Mouse (Mus musculus) thymus, postnatal 10 days (tissue): Measurements from ENCODE around the gene Fam181a.

Experiments
- DNase-seq, 2 experiments: peaks; one replicate each; pipeline ENCODE4 v3.0.0; 2021; ENCODE audit warnings: low spot score in 2 of 2

The Fam181a gene

DNA sequence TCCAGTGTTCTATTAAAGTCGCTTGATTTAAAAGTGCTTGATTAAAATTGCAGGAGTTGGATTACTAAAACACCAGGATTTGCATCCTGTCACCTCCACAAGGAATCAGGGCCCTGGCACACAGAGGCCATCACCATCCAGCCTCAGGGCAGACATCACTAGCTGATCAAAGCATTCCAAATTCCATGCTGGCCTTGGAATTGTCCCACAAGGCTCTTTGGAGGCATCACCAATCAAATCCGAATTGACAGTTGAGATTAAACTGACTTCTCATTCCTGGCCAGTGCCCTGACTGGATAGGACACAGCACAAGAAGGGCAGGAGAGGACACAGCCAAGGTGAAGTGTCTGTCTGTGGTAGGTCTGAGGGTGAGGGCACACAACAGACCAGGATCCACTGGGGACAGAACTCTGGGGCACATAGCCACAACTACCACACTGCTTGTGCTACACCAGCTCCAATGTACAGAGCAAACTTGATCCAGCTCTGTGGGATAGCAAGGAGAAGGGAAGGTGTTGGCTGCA is at the start of gene Fam181a:
Gene Fam181a, plus strand, starts transcription at position 232 of the 524 bp plus-strand sequence.
- DNase-seq, result no peak

- peak in 1 of 2 experiments; percentile 22 for DNase-seq
Observed at GRCm38 (mm10) chr12:103262017-103262865, 48.5 kb upstream of the Fam181a start.

DNA sequence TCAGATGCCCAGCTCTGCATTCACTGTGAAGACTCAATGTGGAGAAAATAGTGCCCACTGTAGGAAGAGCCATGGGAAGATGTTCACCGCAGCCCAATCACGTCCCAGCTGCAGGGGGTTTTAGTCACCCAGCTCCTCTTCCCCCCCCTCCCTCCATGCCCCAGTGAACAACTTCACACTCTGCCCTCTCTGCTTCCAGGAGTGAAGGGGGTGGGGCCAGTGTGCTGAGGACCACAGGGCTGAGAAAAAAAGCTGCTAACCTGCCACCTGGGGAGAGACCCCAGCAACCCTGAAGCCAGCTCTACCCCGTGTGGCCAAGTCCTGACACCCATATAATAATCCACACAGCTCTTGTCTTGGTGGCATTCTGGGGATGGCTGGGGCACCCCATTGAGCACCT is 44.2 kb upstream of the Fam181a start:
- no peak for DNase-seq

- no peak for DNase-seq
Observed at GRCm38 (mm10) chr12:103272176-103272575, 38.6 kb upstream of the Fam181a start.

DNA sequence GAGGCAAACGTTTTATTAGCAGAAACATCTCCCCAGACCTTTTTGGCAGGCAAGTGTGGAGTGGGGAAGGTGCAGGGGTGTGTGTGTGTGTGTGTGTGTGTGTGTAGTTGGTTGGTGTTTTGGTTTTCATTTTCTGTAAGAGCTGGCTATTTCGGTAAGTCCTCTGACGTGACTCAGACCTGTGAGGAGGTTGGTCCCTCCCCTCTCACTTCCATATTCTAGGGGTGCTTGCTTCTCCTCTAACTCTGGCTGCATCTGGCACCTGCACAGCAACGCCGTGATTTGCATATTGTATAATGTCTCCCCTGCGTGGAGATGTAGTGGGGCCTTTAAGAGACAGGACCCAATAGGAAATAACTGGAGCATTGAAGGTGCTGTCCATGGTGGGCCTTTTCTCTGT is 37.7 kb upstream of the Fam181a start:
- no peak for DNase-seq

DNA sequence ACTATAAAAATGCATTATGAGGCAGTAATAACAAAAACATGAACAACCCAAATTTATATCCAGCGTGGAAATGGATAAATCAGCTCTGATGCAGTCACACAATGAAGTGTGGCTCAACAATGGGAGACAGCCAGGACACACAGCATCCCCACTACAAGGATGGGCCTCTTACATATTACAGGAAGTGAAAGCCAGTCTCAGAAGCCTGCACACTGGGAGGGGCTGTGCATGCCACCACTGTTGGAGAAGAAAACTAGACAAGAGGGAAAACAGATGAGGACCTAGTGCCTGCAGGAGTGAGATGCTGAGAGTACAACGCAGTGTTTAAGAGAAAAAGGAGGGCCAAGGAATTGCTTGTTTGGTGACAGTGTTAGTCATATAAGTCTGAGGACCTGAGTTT is 37.0 kb upstream of the Fam181a start:
- DNase-seq, result no peak

GRCm38 (mm10) chr12:103276422-103276821 is 34.4 kb upstream of the Fam181a start:
- no peak for DNase-seq

GRCm38 (mm10) chr12:103281491-103281890 is 29.3 kb upstream of the Fam181a start:
- no peak for DNase-seq

DNA sequence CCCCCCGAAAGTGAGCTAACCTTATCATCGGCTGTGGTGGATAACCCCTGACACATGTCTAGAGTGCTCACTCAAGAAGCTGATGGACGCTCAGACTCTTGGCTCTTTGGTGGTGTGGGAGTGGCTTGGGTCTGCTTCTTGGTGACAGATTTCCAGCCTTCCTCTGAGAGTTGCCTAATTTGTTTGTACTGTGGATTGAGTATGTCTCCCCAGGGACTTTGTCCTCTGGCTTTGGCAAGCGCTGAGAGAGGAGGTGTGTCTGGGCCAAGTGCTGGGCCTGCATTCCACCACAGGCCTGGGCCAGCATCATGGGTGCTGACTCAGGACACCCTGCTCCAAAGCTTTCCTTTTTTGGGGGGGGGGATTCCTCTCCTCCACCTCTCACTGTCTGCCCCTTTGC is 28.9 kb upstream of the Fam181a start:
- no peak for DNase-seq

DNA sequence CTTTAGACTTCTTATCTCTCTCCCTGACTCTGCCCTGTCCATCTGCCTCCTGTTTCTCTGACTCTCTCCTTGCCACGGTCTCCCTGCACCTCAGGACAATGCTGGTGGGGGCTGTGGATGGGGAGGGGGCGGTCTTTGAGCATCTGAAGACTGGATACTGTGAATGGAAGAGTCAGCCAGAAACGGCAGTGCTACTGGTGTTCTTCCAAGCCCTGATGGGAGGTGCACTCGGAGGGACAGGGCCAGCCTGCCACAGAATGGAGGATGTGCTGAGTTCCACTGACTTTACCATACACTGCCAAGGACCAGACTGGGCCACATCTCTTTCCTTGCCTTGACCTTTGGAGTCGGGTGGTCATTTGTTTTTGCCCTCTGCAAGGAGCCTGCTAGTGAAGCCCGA is 27.8 kb upstream of the Fam181a start:
- DNase-seq, result no peak

GRCm38 (mm10) chr12:103283411-103283810 is 27.4 kb upstream of the Fam181a start:
- no peak for DNase-seq

DNA sequence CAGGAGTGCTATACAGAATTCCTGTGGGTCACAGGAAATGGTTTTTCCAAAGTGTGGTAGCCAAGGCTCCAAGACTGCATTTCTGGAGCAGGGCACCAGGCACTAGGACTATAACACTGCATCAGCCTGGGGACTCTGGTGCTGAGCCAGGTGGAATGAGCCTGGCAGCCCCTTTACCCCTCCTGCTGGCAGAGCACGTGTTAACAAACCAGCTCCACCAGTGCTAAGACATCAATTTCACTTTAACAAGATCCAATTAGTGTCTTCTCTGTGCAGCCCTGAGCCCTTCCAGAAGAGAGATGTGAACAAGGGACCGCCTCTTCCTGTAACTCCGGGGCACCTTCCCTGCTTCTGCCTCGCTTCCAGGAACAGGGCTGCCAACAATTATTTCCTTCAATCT is 23.5 kb upstream of the Fam181a start:
- DNase-seq, result no peak

DNA sequence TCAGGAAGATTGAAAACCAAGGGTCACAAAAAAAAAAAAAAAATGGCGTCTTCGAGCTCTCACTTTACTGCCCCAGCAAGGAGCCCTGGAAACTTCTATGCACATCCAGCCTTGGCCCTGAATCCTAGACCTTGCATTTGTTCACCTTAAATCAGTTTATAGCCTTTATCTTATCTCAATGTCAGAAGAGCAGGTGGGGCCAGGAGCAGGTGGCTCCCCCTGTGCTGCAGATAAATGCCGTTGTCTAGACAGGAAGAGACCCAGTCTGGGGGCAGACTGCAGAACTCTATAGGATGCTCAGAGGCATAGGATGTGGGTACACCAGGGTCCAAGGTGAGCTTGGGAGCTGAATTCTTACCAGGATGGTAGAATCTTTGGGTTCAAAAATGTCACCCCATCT is 18.4 kb upstream of the Fam181a start:
- peak in 1 of 2 experiments; percentile 14 for DNase-seq

GRCm38 (mm10) chr12:103296292-103296691 is 14.5 kb upstream of the Fam181a start:
- no peak for DNase-seq

DNA sequence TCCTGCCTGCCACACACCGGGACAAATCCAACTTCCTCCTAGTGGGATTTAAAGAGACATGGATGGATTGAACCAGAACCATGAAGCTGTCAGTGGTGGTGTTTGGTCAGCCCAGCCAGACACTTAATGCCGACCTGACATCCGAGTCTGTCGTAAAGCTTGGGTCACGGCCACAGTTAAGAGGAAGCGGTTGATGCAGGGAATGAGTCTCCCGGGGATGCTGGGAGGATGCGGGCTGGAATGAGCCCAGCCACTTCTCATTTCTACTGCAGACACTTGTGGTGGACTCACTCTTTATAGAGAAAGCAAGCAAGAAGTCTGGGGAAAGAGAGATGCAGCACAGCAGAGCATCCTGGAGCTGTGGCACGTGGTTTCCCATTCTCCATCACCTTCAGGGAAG is 10.3 kb upstream of the Fam181a start:
- DNase-seq, result no peak

- DNase-seq, result peak in 1 of 2 experiments; percentile 51
Observed at GRCm38 (mm10) chr12:103301645-103302044, 9.1 kb upstream of the Fam181a start.

DNA sequence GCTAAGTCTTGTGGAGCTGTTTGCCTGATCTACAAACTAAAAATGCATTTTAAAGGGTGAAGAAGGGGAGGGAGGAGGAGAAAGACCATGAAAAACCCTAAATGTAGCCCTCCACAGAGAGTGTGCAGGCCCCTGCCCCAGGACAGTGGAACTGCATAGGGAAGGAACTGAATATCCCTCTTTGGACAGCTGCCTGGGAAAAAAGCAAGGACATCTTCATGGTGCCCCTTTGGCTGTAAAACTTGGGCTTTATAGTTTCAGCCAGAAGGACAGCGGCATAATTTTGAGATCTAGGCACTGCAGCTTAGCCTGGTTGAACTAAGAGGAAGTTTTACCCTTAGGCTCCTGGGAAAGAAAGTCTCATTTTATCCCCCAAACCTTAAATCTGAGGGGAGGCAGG is 7.8 kb upstream of the Fam181a start:
- no peak for DNase-seq

GRCm38 (mm10) chr12:103306224-103306623 is 4.6 kb upstream of the Fam181a start:
- DNase-seq, result no peak

GRCm38 (mm10) chr12:103306720-103307119 is 4.1 kb upstream of the Fam181a start:
- peak in 1 of 2 experiments; percentile 72 for DNase-seq

DNA sequence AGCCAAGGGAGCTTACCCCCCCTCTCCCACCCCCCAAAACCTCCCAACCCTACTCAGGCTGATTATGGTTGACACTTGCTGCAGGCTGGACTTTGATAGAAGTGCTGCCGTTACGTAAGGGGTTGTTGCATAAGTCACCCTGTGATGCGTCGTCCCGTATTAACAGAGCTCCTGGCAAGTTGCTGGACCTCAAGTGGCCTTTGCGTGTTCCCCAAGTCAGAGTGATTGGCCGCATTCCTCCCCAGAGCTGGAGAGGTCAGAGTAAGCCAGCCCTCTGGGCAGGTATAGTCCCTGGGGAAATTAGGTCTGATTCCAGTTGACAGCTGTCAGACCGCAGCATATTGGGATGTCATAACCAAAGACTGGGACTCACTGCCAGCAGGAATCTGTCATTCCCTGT is 1.1 kb downstream of the Fam181a start:
- DNase-seq, result no peak

- no peak for DNase-seq
Observed at GRCm38 (mm10) chr12:103313274-103313673, 2.5 kb downstream of the Fam181a start.

- no peak for DNase-seq
Observed at GRCm38 (mm10) chr12:103313871-103314639, 3.3 kb downstream of the Fam181a start.
